Mouse (Mus musculus) heart, postnatal 4 days (tissue): ENCODE results near the gene Klk1b3. TPM values are rescaled to one million over a fixed set of nuclear protein-coding genes. Genes with fewer than 3 reads are reported as not detected.

Experiments used
- total RNA-seq, 2 experiments: library from RNA; stranded (reverse); gene quantifications; 2 replicates each; pipeline ENCODE4 v1.2.3; 2021

The Klk1b3 gene
- total RNA-seq, 2 experiments from 2014 or later: not detected

Other genes starting within 250 kb of the Klk1b3 start
- gene Klk1b8, start 247.5 kb upstream of the Klk1b3 start, total RNA-seq: not detected
- gene Klk1b1, start 231.4 kb upstream of the Klk1b3 start, total RNA-seq: not detected
- not detected for gene Klk1b9, start 222.1 kb upstream of the Klk1b3 start, total RNA-seq
- gene Klk1b11, start 202.3 kb upstream of the Klk1b3 start, total RNA-seq: not detected
- gene Klk1b26, start 186.0 kb upstream of the Klk1b3 start, total RNA-seq: not detected
- not detected for gene Klk1b27, start 145.9 kb upstream of the Klk1b3 start, total RNA-seq
- gene Klk1b21, start 95.9 kb upstream of the Klk1b3 start, total RNA-seq: not detected
- gene Klk1b22, start 85.5 kb upstream of the Klk1b3 start, total RNA-seq: not detected
- not detected for gene Klk1b16, start 61.4 kb upstream of the Klk1b3 start, total RNA-seq
- gene Klk1b24, start 10.0 kb upstream of the Klk1b3 start, total RNA-seq: not detected
- not detected for gene Klk1b4, start 9.2 kb downstream of the Klk1b3 start, total RNA-seq
- not detected for gene Klk1b5, start 17.8 kb downstream of the Klk1b3 start, total RNA-seq
- gene Klk1, start 27.2 kb downstream of the Klk1b3 start, total RNA-seq: not detected
- not detected for gene Gm36864, start 38.0 kb downstream of the Klk1b3 start, total RNA-seq
- under 1 TPM; 0.61 to 0.79 TPM for gene 1700028J19Rik, start 48.5 kb downstream of the Klk1b3 start, total RNA-seq
- gene 2410002F23Rik, start 48.5 kb downstream of the Klk1b3 start, total RNA-seq: 10 to 100 TPM; 72.0 to 72.7 TPM
- gene Acp4, start 59.2 kb downstream of the Klk1b3 start, total RNA-seq: not detected
- gene Gm15517, start 63.3 kb downstream of the Klk1b3 start, total RNA-seq: not detected
- gene Clec11a, start 108.7 kb downstream of the Klk1b3 start, total RNA-seq: under 1 TPM; 0.71 to 0.92 TPM
- gene Shank1, start 112.1 kb downstream of the Klk1b3 start, total RNA-seq: 1 to 10 TPM; 3.5 to 4.6 TPM
- gene Syt3, start 185.9 kb downstream of the Klk1b3 start, total RNA-seq: 1 to 10 TPM in 1 of 2 experiments, under 1 TPM in 1; 0.88 to 1.4 TPM
- not detected for gene 1700008O03Rik, start 187.6 kb downstream of the Klk1b3 start, total RNA-seq
- gene Lrrc4b, start 230.8 kb downstream of the Klk1b3 start, total RNA-seq: 10 to 100 TPM; 50.2 to 51.9 TPM